Mouse (Mus musculus): Measurements from ENCODE around the gene Gpatch4. TPM values are rescaled to one million over a fixed set of nuclear protein-coding genes. Genes with fewer than 3 reads are reported as not detected.

Gene Gpatch4
- total RNA-seq, 2 experiments from 2014 or later, result 13.1 to 16.7 TPM

- no peak for DNase-seq
Measured at GRCm38 (mm10) chr3:88097666-88098065, 54.8 kb downstream of the Gpatch4 start.

GRCm38 (mm10) chr3:88100251-88100650 is 57.3 kb downstream of the Gpatch4 start:
- no peak for DNase-seq

DNA sequence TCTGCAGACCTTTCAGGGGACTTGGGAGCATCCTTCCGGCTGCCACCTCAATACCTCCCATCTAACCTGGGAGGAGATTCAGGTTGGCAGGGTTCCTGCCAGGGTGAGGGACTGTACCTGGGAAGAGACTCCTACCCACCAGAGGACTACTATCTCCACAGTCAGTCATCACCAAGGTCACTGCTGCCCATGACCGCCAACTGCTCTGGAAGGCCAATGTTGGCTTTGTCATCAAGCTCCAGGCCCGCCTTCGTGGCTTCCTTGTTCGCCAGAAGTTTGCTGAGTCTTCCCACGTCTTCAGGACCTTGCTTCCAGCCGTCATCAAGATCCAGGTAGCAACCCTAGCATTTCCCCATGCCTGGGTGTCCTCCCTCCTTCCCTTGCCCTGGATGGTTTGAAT is 58.8 kb downstream of the Gpatch4 start:
- no peak for DNase-seq

- no peak for DNase-seq
Measured at GRCm38 (mm10) chr3:88102196-88102595, 59.3 kb downstream of the Gpatch4 start.

- no peak for DNase-seq
Measured at GRCm38 (mm10) chr3:88102611-88103010, 59.7 kb downstream of the Gpatch4 start.

Other genes starting within 250 kb of the Gpatch4 start
- gene Ntrk1, start 247.9 kb upstream of the Gpatch4 start, total RNA-seq (2021), result under 1 TPM in 1 of 2 experiments, not detected in 1; 0.11 TPM
- under 1 TPM; 0.29 to 0.31 TPM for gene Insrr, start 246.2 kb upstream of the Gpatch4 start, total RNA-seq (2021)
- 10 to 100 TPM in 1 of 2 experiments, 1 to 10 TPM in 1; 6.0 to 11.0 TPM for gene Pear1, start 218.8 kb upstream of the Gpatch4 start, total RNA-seq (2021)
- under 1 TPM in 1 of 2 experiments, not detected in 1; 0.13 TPM for gene Sh2d2a, start 196.4 kb upstream of the Gpatch4 start, total RNA-seq (2021)
- 10 to 100 TPM; 39.9 to 45.5 TPM for gene Prcc, start 157.5 kb upstream of the Gpatch4 start, total RNA-seq (2021)
- gene Hdgf, start 136.8 kb upstream of the Gpatch4 start, total RNA-seq (2021), result 100 to 1,000 TPM; 167 to 171 TPM
- 10 to 100 TPM; 43.9 to 44.7 TPM for gene Mrpl24, start 123.6 kb upstream of the Gpatch4 start, total RNA-seq (2021)
- gene Isg20l2, start 112.8 kb upstream of the Gpatch4 start, total RNA-seq (2021), result 1 to 10 TPM; 7.1 to 7.5 TPM
- gene Rrnad1, start 112.4 kb upstream of the Gpatch4 start, total RNA-seq (2021), result 1 to 10 TPM; 4.0 to 4.2 TPM
- gene Crabp2, start 94.4 kb upstream of the Gpatch4 start, total RNA-seq (2021), result under 1 TPM in 1 of 2 experiments, not detected in 1; 0.31 TPM
- 10 to 100 TPM; 21.0 to 22.0 TPM for gene Nes, start 72.0 kb upstream of the Gpatch4 start, total RNA-seq (2021)
- not detected for gene Bcan, start 42.9 kb upstream of the Gpatch4 start, total RNA-seq (2021)
- not detected for gene Hapln2, start 15.5 kb upstream of the Gpatch4 start, total RNA-seq (2021)
- gene Naxe, start 15.4 kb downstream of the Gpatch4 start, total RNA-seq (2021), result 10 to 100 TPM; 36.5 to 39.7 TPM
- not detected for gene Ttc24, start 35.2 kb downstream of the Gpatch4 start, total RNA-seq (2021)
- under 1 TPM; 0.61 to 0.62 TPM for gene Iqgap3, start 38.9 kb downstream of the Gpatch4 start, total RNA-seq (2021)
- 100 to 1,000 TPM; 156 to 164 TPM for gene Mef2d, start 99.3 kb downstream of the Gpatch4 start, total RNA-seq (2021)
- not detected for gene Rhbg, start 211.6 kb downstream of the Gpatch4 start, total RNA-seq (2021)
- gene Gm38392, start 244.1 kb downstream of the Gpatch4 start, total RNA-seq (2021), result under 1 TPM; 0.51 to 0.69 TPM

Measured in gastrocnemius, postnatal 25 days (tissue).